Mouse (Mus musculus) ES-Bruce4 (cell line): ENCODE measurements at regions not wholly inside any gene's neighbourhood (a gene's known extent, or its start where the extent isn't known, plus 50 kb on each side); places are given as distances from the start of the nearest gene placed in this dataset.

Source experiments
- H3K27ac ChIP-seq: 2 replicates; pipeline ENCODE4 v1.5.1; 2012; ENCODE audit warnings: low read length, inconsistent platforms; ENCODE audit not compliant: insufficient read depth
- H3K27me3 ChIP-seq: 2 replicates; pipeline ENCODE4 v1.6.1; 2012; ENCODE audit warnings: mild to moderate bottlenecking, low read length, inconsistent platforms; ENCODE audit not compliant: control insufficient read depth, poor library complexity, insufficient read depth, severe bottlenecking
- H3K36me3 ChIP-seq: 2 replicates; pipeline ENCODE4 v1.6.1; 2012; ENCODE audit warnings: inconsistent platforms, mild to moderate bottlenecking, low read length, moderate library complexity; ENCODE audit not compliant: control insufficient read depth, poor library complexity, insufficient read depth, severe bottlenecking
- H3K4me1 ChIP-seq: one replicate; pipeline ENCODE4 v1.8.1; 2011; ENCODE audit warnings: low read length; ENCODE audit not compliant: control insufficient read depth, insufficient read depth
- H3K4me3 ChIP-seq: 2 replicates; pipeline ENCODE4 v1.5.1; 2011; ENCODE audit warnings: low read depth, mild to moderate bottlenecking, low read length
- H3K9ac ChIP-seq: 2 replicates; pipeline ENCODE4 v1.6.1; 2012; ENCODE audit warnings: low read depth, mild to moderate bottlenecking, inconsistent platforms; ENCODE audit not compliant: poor library complexity, severe bottlenecking
- H3K9me3 ChIP-seq: replicated peaks from 2 replicates; pipeline ENCODE4 v1.6.1; 2012; ENCODE audit warnings: mild to moderate bottlenecking, low read length, inconsistent platforms; ENCODE audit not compliant: control insufficient read depth, poor library complexity, insufficient read depth, severe bottlenecking
- CTCF ChIP-seq: IDR thresholded peaks from one replicate; pipeline ENCODE4 v1.8.1; 2011; ENCODE audit warnings: low read depth, low read length
- EP300 ChIP-seq: IDR thresholded peaks from 2 replicates; pipeline ENCODE4 v1.6.1; 2011; ENCODE audit warnings: low read depth, low read length; ENCODE audit not compliant: insufficient read depth
- POLR2A ChIP-seq: IDR thresholded peaks from one replicate; pipeline ENCODE4 v1.8.1; 2011; ENCODE audit warnings: low read length; ENCODE audit not compliant: insufficient read depth

GRCm38 (mm10) chr1:150015201-150015600 is 54.1 kb upstream of the Pla2g4a start:
- no peaks in the 10 kb centered on the region for H3K4me1 ChIP-seq
- H3K4me3 ChIP-seq: no peak overlapping the region
- H3K9me3 ChIP-seq: no peaks in the 10 kb centered on the region; the same call in 1 of the 2 replicates
- no peak overlapping the region for H3K9ac ChIP-seq
- no peak overlapping the region for H3K27ac ChIP-seq
- H3K27me3 ChIP-seq: no peaks in the 10 kb centered on the region
- TF ChIP-seq CTCF (no peak), EP300 (no peak), POLR2A (no peak)
- no peaks in the 10 kb centered on the region for H3K36me3 ChIP-seq

- H3K9me3 ChIP-seq: no peaks in the 10 kb centered on the region; the same call in 1 of the 2 replicates
- no peak overlapping the region for H3K9ac ChIP-seq
- H3K4me3 ChIP-seq: no peak overlapping the region
- no peak overlapping the region for H3K27ac ChIP-seq
- H3K4me1 ChIP-seq: no peaks in the 10 kb centered on the region
- no peaks in the 10 kb centered on the region for H3K27me3 ChIP-seq
- no peaks in the 10 kb centered on the region for H3K36me3 ChIP-seq
- TF ChIP-seq EP300: no peak
- no peak for TF ChIP-seq POLR2A
- TF ChIP-seq CTCF: no peak
These were observed 51.4 kb upstream of the Pla2g4a start for GRCm38 (mm10) chr1:150012447-150012846.
